Mouse (Mus musculus): ENCODE results near the gene Polr1e.
"Not testable (repeated sequence)": the region's sequence is repeated elsewhere in the genome, so short reads cannot be mapped to it uniquely, and the experiment has no call there.

Gene Polr1e

GRCm38 (mm10) chr4:45010806-45011415, 7.5 kb upstream of the Polr1e start:
- peak; percentile 19 for DNase-seq (ENCODE audit: low read depth)

- peak; percentile 72 for DNase-seq (ENCODE audit: low read depth)
These were observed 6.7 kb upstream of the Polr1e start for GRCm38 (mm10) chr4:45011581-45012104.

- peak; percentile 99 for DNase-seq (ENCODE audit: low read depth)
These were observed 6.0 kb upstream of the Polr1e start, which contains the start of gene Zbtb5 for GRCm38 (mm10) chr4:45012105-45012975. TSS of gene Zbtb5 (minus strand) at chr4:45012412.

GRCm38 (mm10) chr4:45013031-45013431, 5.4 kb upstream of the Polr1e start:
- peak; percentile 25 for DNase-seq (ENCODE audit: low read depth)

- no peak for DNase-seq (ENCODE audit: low read depth)
These were observed 4.8 kb upstream of the Polr1e start for GRCm38 (mm10) chr4:45013537-45013936.

- DNase-seq (ENCODE audit: low read depth): peak; percentile 84
These were observed 2.8 kb upstream of the Polr1e start for GRCm38 (mm10) chr4:45015615-45016014.

- peak; percentile 11 for DNase-seq (ENCODE audit: low read depth)
These were observed 626 bp downstream of the Polr1e start for GRCm38 (mm10) chr4:45019009-45019408.

GRCm38 (mm10) chr4:45026459-45026858, 8.1 kb downstream of the Polr1e start:
- DNase-seq (ENCODE audit: low read depth): no peak

- no peak for DNase-seq (ENCODE audit: low read depth)
These were observed 14.2 kb downstream of the Polr1e start for GRCm38 (mm10) chr4:45032586-45032985.

GRCm38 (mm10) chr4:45034693-45035628, 16.6 kb downstream of the Polr1e start:
- no peak for DNase-seq (ENCODE audit: low read depth)

GRCm38 (mm10) chr4:45036048-45036447, 17.7 kb downstream of the Polr1e start:
- no peak for DNase-seq (ENCODE audit: low read depth)

GRCm38 (mm10) chr4:45036571-45036970, 18.2 kb downstream of the Polr1e start:
- DNase-seq (ENCODE audit: low read depth): no peak

GRCm38 (mm10) chr4:45037455-45038410, 19.4 kb downstream of the Polr1e start:
- no peak for DNase-seq (ENCODE audit: low read depth)

- peak; percentile 38 for DNase-seq (ENCODE audit: low read depth)
These were observed 20.5 kb downstream of the Polr1e start for GRCm38 (mm10) chr4:45038879-45039278.

- DNase-seq (ENCODE audit: low read depth): not testable (repeated sequence)
These were observed 21.2 kb downstream of the Polr1e start for GRCm38 (mm10) chr4:45039546-45039945.

GRCm38 (mm10) chr4:45040795-45041194, 22.4 kb downstream of the Polr1e start:
- no peak for DNase-seq (ENCODE audit: low read depth)

GRCm38 (mm10) chr4:45046679-45047078, 28.3 kb downstream of the Polr1e start:
- DNase-seq (ENCODE audit: low read depth): no peak

- DNase-seq (ENCODE audit: low read depth): no peak
These were observed 29.0 kb downstream of the Polr1e start for GRCm38 (mm10) chr4:45047286-45047887.

GRCm38 (mm10) chr4:45047956-45048355, 29.6 kb downstream of the Polr1e start:
- DNase-seq (ENCODE audit: low read depth): no peak

GRCm38 (mm10) chr4:45054862-45055261, 36.5 kb downstream of the Polr1e start:
- peak; percentile 13 for DNase-seq (ENCODE audit: low read depth)

All from NIH3T3 (cell line).